Mouse (Mus musculus) neural tube, embryonic 15.5 days (tissue): Measurements from ENCODE around the gene Ackr1. TPM values are rescaled to one million over a fixed set of nuclear protein-coding genes. Genes with fewer than 3 reads are reported as not detected.

Experiments
- ATAC-seq: fragments of 200-750 bp; cut with Nextera tagmentation; 2 replicates; pipeline ENCODE4 v1.8.0; 2017; ENCODE audit warnings: mild to moderate bottlenecking, moderate TSS enrichment, moderate library complexity; ENCODE audit not compliant: low FRiP score
- H3K27ac ChIP-seq: fragments of 300-500 bp; sonication (generic); replicated peaks from 2 replicates; pipeline ENCODE4 v1.5.1; 2015; ENCODE audit warnings: mild to moderate bottlenecking, inconsistent platforms
- H3K27me3 ChIP-seq: fragments of 300-500 bp; sonication (generic); replicated peaks from 2 replicates; pipeline ENCODE4 v1.6.1; 2015; ENCODE audit warnings: inconsistent platforms
- H3K36me3 ChIP-seq: fragments of 300-500 bp; sonication (generic); 2 replicates; pipeline ENCODE4 v1.6.1; 2015; ENCODE audit warnings: inconsistent platforms
- H3K4me1 ChIP-seq: fragments of 300-500 bp; sonication (generic); 2 replicates; pipeline ENCODE4 v1.6.1; 2015; ENCODE audit warnings: inconsistent platforms
- H3K4me2 ChIP-seq: fragments of 300-500 bp; sonication (generic); 2 replicates; pipeline ENCODE4 v1.6.1; 2015; ENCODE audit warnings: inconsistent platforms, mild to moderate bottlenecking, moderate library complexity
- H3K4me3 ChIP-seq: fragments of 300-500 bp; sonication (generic); replicated peaks from 2 replicates; pipeline ENCODE4 v1.5.1; 2015; ENCODE audit warnings: mild to moderate bottlenecking, inconsistent platforms
- H3K9ac ChIP-seq: fragments of 300-500 bp; sonication (generic); replicated peaks from 2 replicates; pipeline ENCODE4 v1.6.1; 2015; ENCODE audit warnings: mild to moderate bottlenecking, inconsistent platforms
- H3K9me3 ChIP-seq: fragments of 300-500 bp; sonication (generic); replicated peaks from 2 replicates; pipeline ENCODE4 v1.6.1; 2016; ENCODE audit warnings: inconsistent platforms
- WGBS: fragments of 180-500 bp; shearing (Covaris S2); methylation state at CpG from one replicate; pipeline ENCODE4 v1.1.7; 2015; ENCODE audit warnings: mixed read lengths; 5-methylcytosine and 5-hydroxymethylcytosine counted together
- polyA plus RNA-seq: library from polyadenylated mRNA; unstranded; fragments of >200 nt; fragmentation: Nextera tagmentation; extraction: Ambion mirVana; gene quantifications from 2 replicates; pipeline ENCODE4 v1.2.1, GENCODE M21; 2015

The Ackr1 gene
- polyA plus RNA-seq, 1 experiment from 2014 or later: 18.2 TPM

DNA sequence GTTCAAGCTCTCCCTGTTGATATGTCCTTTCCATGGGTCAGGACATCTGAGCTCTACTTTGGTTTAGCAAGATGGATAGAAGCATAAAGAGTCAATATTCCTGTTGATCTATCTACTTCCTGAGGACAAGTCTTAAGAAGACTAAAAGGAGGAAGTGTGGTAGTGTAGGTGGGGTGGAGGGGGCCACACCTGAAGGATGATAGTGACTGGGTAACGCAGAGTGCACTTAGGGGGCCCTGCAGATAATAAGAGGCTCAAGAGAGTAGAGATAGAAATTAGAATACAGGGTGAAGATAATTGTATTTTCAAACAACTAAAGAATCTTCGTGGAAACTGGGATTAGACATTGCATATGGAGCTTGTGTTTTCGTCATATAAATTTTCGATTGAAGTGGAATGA is 11.6 kb upstream of the Ackr1 start:
- Histone ChIP-seq H3K27ac (no peak overlapping the region), H3K36me3 (peaks cover 60% of the 10 kb centered on the region), H3K4me3 (no peak overlapping the region), H3K4me2 (no peak overlapping the region), H3K9me3 (no peaks in the 10 kb centered on the region), H3K27me3 (no peaks in the 10 kb centered on the region), H3K4me1 (peaks cover 11% of the 10 kb centered on the region), H3K9ac (no peak overlapping the region)
- ATAC-seq: no peak
- 94% methylated on average over 4 of the region's 4 CpGs for WGBS

DNA sequence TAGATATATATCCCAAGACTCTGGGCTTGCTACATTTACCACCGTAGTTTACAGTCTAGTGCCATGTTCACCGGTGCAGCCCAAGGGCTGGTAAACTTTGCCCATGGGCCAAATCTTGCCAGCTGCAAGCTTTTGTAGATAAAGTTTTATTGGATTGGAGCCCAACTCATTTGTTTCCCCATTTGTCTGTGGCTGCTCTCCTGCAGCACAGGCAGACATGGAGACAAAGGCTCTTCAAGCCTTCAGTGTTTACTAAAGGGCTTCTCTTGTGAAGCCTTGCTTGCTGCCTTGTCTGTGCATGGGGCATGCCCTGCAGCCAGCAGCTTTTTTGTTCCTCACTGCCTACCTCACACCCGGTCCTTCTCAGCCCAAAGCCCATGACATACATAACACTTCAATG is 10.4 kb upstream of the Ackr1 start:
- Histone ChIP-seq H3K27ac (no peak overlapping the region), H3K9ac (no peak overlapping the region), H3K4me2 (no peak overlapping the region), H3K27me3 (no peaks in the 10 kb centered on the region), H3K9me3 (no peaks in the 10 kb centered on the region), H3K4me1 (peaks cover 6% of the 10 kb centered on the region; the same call in 1 of the 2 replicates), H3K4me3 (no peak overlapping the region), H3K36me3 (peaks cover 66% of the 10 kb centered on the region)
- 48% methylated on average over 3 of the region's 3 CpGs for WGBS
- no peak for ATAC-seq

GRCm38 (mm10) chr1:173342425-173342824 is 8.9 kb upstream of the Ackr1 start:
- H3K27ac ChIP-seq: no peak overlapping the region
- no peaks in the 10 kb centered on the region for H3K27me3 ChIP-seq
- H3K4me3 ChIP-seq: no peak overlapping the region
- H3K9me3 ChIP-seq: no peaks in the 10 kb centered on the region
- no peak overlapping the region for H3K4me2 ChIP-seq
- ATAC-seq: no peak
- H3K4me1 ChIP-seq: peaks cover 6% of the 10 kb centered on the region; the same call in 1 of the 2 replicates
- no peak overlapping the region for H3K9ac ChIP-seq
- peaks cover 73% of the 10 kb centered on the region for H3K36me3 ChIP-seq
- 28% methylated on average over 1 of the region's 1 CpGs for WGBS

- 6% methylated on average over 2 of the region's 2 CpGs for WGBS
- Histone ChIP-seq H3K4me1 (peaks cover 3% of the 10 kb centered on the region; the same call in 1 of the 2 replicates), H3K36me3 (peaks cover 73% of the 10 kb centered on the region), H3K4me3 (no peak overlapping the region), H3K27me3 (no peaks in the 10 kb centered on the region), H3K27ac (no peak overlapping the region), H3K9me3 (no peaks in the 10 kb centered on the region), H3K4me2 (no peak overlapping the region), H3K9ac (no peak overlapping the region)
- ATAC-seq: peak; percentile 60; the same call in 1 of the 2 replicates
Observed at GRCm38 (mm10) chr1:173339543-173339942, 6.0 kb upstream of the Ackr1 start.

DNA sequence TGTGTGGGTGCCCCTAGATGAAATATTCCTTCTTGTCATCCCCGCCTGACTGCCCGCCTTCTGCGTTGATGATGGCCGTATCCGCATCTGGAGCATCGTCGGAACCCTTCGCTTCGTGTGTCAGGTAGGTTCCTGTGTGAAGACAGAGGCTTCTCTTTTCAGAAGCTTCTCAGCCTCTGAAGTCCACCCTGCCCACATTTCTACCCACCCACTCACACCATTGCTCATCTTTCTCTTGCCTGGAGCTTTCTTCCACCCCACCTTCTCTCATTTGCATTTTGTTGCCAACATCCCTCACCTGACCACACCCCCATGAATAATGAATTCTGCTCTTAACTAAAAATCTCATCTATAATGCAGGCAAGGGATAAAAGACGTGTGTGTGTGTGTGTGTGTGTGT is 3.5 kb upstream of the Ackr1 start:
- 85% methylated on average over 10 of the region's 10 CpGs for WGBS
- H3K4me2 ChIP-seq: no peak overlapping the region
- no peaks in the 10 kb centered on the region for H3K9me3 ChIP-seq
- H3K27me3 ChIP-seq: no peaks in the 10 kb centered on the region
- no peaks in the 10 kb centered on the region; the same call in 1 of the 2 replicates for H3K4me1 ChIP-seq
- H3K9ac ChIP-seq: no peak overlapping the region
- no peak for ATAC-seq
- H3K4me3 ChIP-seq: no peak overlapping the region
- peaks cover 52% of the 10 kb centered on the region for H3K36me3 ChIP-seq
- no peak overlapping the region for H3K27ac ChIP-seq

GRCm38 (mm10) chr1:173335903-173336302 is 2.4 kb upstream of the Ackr1 start:
- Histone ChIP-seq H3K27ac (no peak overlapping the region), H3K9ac (no peak overlapping the region), H3K4me1 (no peaks in the 10 kb centered on the region; the same call in 1 of the 2 replicates), H3K9me3 (no peaks in the 10 kb centered on the region), H3K36me3 (peaks cover 44% of the 10 kb centered on the region), H3K27me3 (no peaks in the 10 kb centered on the region), H3K4me3 (no peak overlapping the region), H3K4me2 (no peak overlapping the region)
- ATAC-seq: no peak
- WGBS: 51% methylated on average over 11 of the region's 11 CpGs

DNA sequence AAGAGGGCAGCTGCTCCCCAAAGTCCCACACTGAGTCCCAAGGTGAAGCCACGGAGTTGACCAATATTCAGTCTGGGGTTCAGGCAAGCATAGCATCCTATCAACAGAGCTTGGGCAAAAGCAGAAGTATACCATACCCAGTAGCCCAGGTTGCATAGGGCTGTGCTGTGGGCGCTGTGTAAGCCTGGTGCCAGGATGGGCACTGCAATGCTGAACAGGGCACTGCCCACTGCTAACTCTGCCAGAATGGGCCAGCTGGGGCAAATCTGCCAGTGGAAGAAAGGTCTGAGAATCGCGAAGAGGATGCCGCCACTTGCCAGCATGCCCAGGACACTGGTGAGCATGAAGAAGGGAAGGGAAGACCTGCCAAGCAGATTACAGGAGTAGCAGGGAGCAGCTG is 1.1 kb downstream of the Ackr1 start:
- Histone ChIP-seq H3K4me3 (no peak overlapping the region), H3K36me3 (peaks cover 18% of the 10 kb centered on the region), H3K27me3 (no peaks in the 10 kb centered on the region), H3K9ac (no peak overlapping the region), H3K4me2 (no peak overlapping the region), H3K4me1 (peaks cover 14% of the 10 kb centered on the region; the same call in 1 of the 2 replicates), H3K9me3 (no peaks in the 10 kb centered on the region), H3K27ac (no peak overlapping the region)
- 82% methylated on average over 5 of the region's 5 CpGs for WGBS
- ATAC-seq: no peak

- Histone ChIP-seq H3K27me3 (no peaks in the 10 kb centered on the region), H3K9ac (no peak overlapping the region), H3K27ac (peak overlapping the region; percentile 15), H3K36me3 (no peaks in the 10 kb centered on the region), H3K9me3 (no peaks in the 10 kb centered on the region), H3K4me1 (peaks cover 14% of the 10 kb centered on the region; the same call in 1 of the 2 replicates), H3K4me2 (no peak overlapping the region), H3K4me3 (no peak overlapping the region)
- peak; percentile 39; the same call in 1 of the 2 replicates for ATAC-seq
- 50% methylated on average over 5 of the region's 5 CpGs for WGBS
Observed at GRCm38 (mm10) chr1:173329743-173330142, 3.8 kb downstream of the Ackr1 start.

- WGBS: 46% methylated on average over 4 of the region's 4 CpGs
- ATAC-seq: peak; percentile 33
- no peaks in the 10 kb centered on the region for H3K36me3 ChIP-seq
- no peak overlapping the region for H3K4me3 ChIP-seq
- peaks cover 14% of the 10 kb centered on the region; the same call in 1 of the 2 replicates for H3K4me1 ChIP-seq
- 0 out of 2 replicates have a peak overlapping the region, but pooled peaks have one; percentile 33 for H3K27ac ChIP-seq
- no peaks in the 10 kb centered on the region for H3K9me3 ChIP-seq
- H3K9ac ChIP-seq: no peak overlapping the region
- H3K4me2 ChIP-seq: no peak overlapping the region
- H3K27me3 ChIP-seq: no peaks in the 10 kb centered on the region
Observed at GRCm38 (mm10) chr1:173329185-173329584, 4.4 kb downstream of the Ackr1 start.

- Histone ChIP-seq H3K9me3 (no peaks in the 10 kb centered on the region), H3K4me3 (no peak overlapping the region), H3K27ac (no peak overlapping the region; the same call in 1 of the 2 replicates), H3K27me3 (no peaks in the 10 kb centered on the region), H3K4me1 (peaks cover 14% of the 10 kb centered on the region; the same call in 1 of the 2 replicates), H3K4me2 (no peak overlapping the region), H3K9ac (no peak overlapping the region), H3K36me3 (no peaks in the 10 kb centered on the region)
- 41% methylated on average over 8 of the region's 8 CpGs for WGBS
- ATAC-seq: no peak
Observed at GRCm38 (mm10) chr1:173328446-173328845, 5.1 kb downstream of the Ackr1 start.

DNA sequence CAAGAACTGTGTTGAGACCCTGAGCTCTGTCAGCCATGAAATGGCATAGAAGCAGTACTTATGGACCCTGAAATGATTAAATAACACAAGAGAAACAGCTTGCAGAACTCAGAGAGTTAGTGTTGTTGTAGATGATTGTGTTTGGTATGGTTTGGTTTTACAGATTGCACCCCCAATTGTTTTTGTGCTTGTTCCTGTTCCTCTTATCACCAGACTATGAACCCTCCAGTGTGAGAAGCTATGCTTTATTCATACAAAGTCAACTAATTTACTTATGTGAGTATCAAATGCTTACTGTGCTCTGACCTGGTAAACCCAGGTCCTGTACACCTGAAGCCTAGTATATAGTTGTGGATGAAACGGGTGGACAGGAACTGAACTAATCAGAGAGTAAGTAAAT is 7.0 kb downstream of the Ackr1 start:
- H3K4me2 ChIP-seq: no peak overlapping the region

DNA sequence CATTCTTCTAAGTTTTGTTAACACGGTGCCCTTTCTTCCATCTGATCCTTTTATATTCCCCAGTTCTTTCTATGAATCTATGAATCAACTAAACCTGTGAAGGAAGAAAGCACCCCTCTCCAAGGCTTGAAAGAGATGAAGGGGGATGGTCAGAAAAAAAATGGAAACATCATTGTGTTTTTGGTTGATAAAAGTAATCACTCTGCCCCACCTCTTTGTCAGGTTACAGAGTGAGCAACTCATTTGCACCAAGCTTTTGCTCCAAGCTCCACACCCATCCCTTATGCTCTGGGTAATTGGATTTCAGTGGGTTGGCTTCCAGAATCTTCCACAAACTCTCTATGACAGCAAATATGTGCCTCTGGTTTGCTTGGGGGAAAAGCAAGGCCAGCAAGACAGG is 8.2 kb downstream of the Ackr1 start:
- Histone ChIP-seq H3K4me2 (no peak overlapping the region), H3K4me3 (no peak overlapping the region), H3K4me1 (peaks cover 14% of the 10 kb centered on the region; the same call in 1 of the 2 replicates), H3K36me3 (no peaks in the 10 kb centered on the region), H3K9ac (no peak overlapping the region), H3K27me3 (no peaks in the 10 kb centered on the region), H3K27ac (no peak overlapping the region), H3K9me3 (no peaks in the 10 kb centered on the region)
- ATAC-seq: no peak
- WGBS: 94% methylated on average over 1 of the region's 1 CpGs

More for the DNA sequence above, 7.0 kb downstream of the Ackr1 start:
- no peak overlapping the region for H3K27ac ChIP-seq
- H3K4me1 ChIP-seq: peaks cover 14% of the 10 kb centered on the region; the same call in 1 of the 2 replicates
- no peaks in the 10 kb centered on the region for H3K27me3 ChIP-seq
- no peaks in the 10 kb centered on the region for H3K36me3 ChIP-seq
- no peak for ATAC-seq
- H3K4me3 ChIP-seq: no peak overlapping the region
- H3K9me3 ChIP-seq: no peaks in the 10 kb centered on the region
- H3K9ac ChIP-seq: no peak overlapping the region
- 66% methylated on average over 1 of the region's 1 CpGs for WGBS
